Mouse (Mus musculus): ENCODE measurements around the gene Prss2. TPM values are rescaled to one million over a fixed set of nuclear protein-coding genes. Genes with fewer than 3 reads are reported as not detected.
"Not testable (repeated sequence)": the region's sequence is repeated elsewhere in the genome, so short reads cannot be mapped to it uniquely, and the experiment has no call there.

Gene Prss2
- total RNA-seq (2021), result not detected
- long read RNA-seq, experiment 1, result 0 reads
- long read RNA-seq, experiment 2, result 0 reads

GRCm38 (mm10) chr6:41521487-41521886 lies at the start of gene Prss2:
Gene Prss2, plus strand, starts transcription at chr6:41521787.
- intact Hi-C loops (cut with DNase I), result no loop called here

GRCm38 (mm10) chr6:41499374-41499773 lies 22.2 kb upstream of the Prss2 start:
- DNase-seq, result no peak
- intact Hi-C loops (cut with DNase I), result no loop called here

More at GRCm38 (mm10) chr6:41521487-41521886, at the start of gene Prss2:
- no peak for DNase-seq

GRCm38 (mm10) chr6:41504915-41505314 lies 16.7 kb upstream of the Prss2 start:
- DNase-seq, result no peak
- intact Hi-C loops (cut with DNase I), result no loop called here

- intact Hi-C loops (cut with DNase I), result no loop called here
- DNase-seq, result no peak
Measured at GRCm38 (mm10) chr6:41505323-41505722, 16.3 kb upstream of the Prss2 start.

GRCm38 (mm10) chr6:41518017-41518524 lies 3.5 kb upstream of the Prss2 start:
- intact Hi-C loops (cut with DNase I), result no loop called here
- no peak for DNase-seq

- intact Hi-C loops (cut with DNase I), result loop anchor here (5.0 kb wide), 1 partner anchor 264 kb away; no protein-coding TSS in a partner anchor
- no peak for DNase-seq
Measured at GRCm38 (mm10) chr6:41526453-41526852, 4.9 kb downstream of the Prss2 start.

- no peak for DNase-seq
- intact Hi-C loops (cut with DNase I), result loop anchor here (5.0 kb wide), 1 partner anchor 265 kb away; no protein-coding TSS in a partner anchor
Measured at GRCm38 (mm10) chr6:41527402-41527801, 5.8 kb downstream of the Prss2 start.

- DNase-seq, result peak in 1 of 2 experiments; percentile 27
- intact Hi-C loops (cut with DNase I), result loop anchor here (2.0 to 5.0 kb wide), 2 partner anchors 268 to 393 kb away; no protein-coding TSS in a partner anchor
Measured at GRCm38 (mm10) chr6:41529987-41530386, 8.4 kb downstream of the Prss2 start.

GRCm38 (mm10) chr6:41532181-41532580 lies 10.6 kb downstream of the Prss2 start:
- DNase-seq, result no peak
- intact Hi-C loops (cut with DNase I), result no loop called here

- intact Hi-C loops (cut with DNase I), result no loop called here
- no peak for DNase-seq
Measured at GRCm38 (mm10) chr6:41532687-41533284, 11.2 kb downstream of the Prss2 start.

GRCm38 (mm10) chr6:41537376-41537775 lies 15.8 kb downstream of the Prss2 start:
- no peak for DNase-seq
- intact Hi-C loops (cut with DNase I), result no loop called here

- DNase-seq; intact Hi-C loops (cut with DNase I): not testable (repeated sequence)
Measured at GRCm38 (mm10) chr6:41538296-41538695, 16.7 kb downstream of the Prss2 start.

GRCm38 (mm10) chr6:41540746-41541145 lies 19.2 kb downstream of the Prss2 start:
- no peak for DNase-seq
- intact Hi-C loops (cut with DNase I), result no loop called here

GRCm38 (mm10) chr6:41541746-41542145 lies 20.2 kb downstream of the Prss2 start:
- no peak for DNase-seq
- intact Hi-C loops (cut with DNase I), result no loop called here

- no peak for DNase-seq
- intact Hi-C loops (cut with DNase I), result no loop called here
Measured at GRCm38 (mm10) chr6:41542983-41543382, 21.4 kb downstream of the Prss2 start.

GRCm38 (mm10) chr6:41543411-41544050 lies 21.9 kb downstream of the Prss2 start:
- DNase-seq, result no peak
- intact Hi-C loops (cut with DNase I), result no loop called here

- DNase-seq, result no peak
- intact Hi-C loops (cut with DNase I), result no loop called here
Measured at GRCm38 (mm10) chr6:41544381-41544924, 22.9 kb downstream of the Prss2 start.

- intact Hi-C loops (cut with DNase I), result no loop called here
- DNase-seq, result no peak
Measured at GRCm38 (mm10) chr6:41545266-41545665, 23.7 kb downstream of the Prss2 start.

GRCm38 (mm10) chr6:41547056-41547650 lies 25.6 kb downstream of the Prss2 start:
- intact Hi-C loops (cut with DNase I), result no loop called here
- DNase-seq, result no peak

- intact Hi-C loops (cut with DNase I), result no loop called here
- no peak for DNase-seq
Measured at GRCm38 (mm10) chr6:41548286-41548685, 26.7 kb downstream of the Prss2 start.

GRCm38 (mm10) chr6:41553356-41554010 lies 31.9 kb downstream of the Prss2 start:
- intact Hi-C loops (cut with DNase I), result no loop called here
- no peak for DNase-seq

Data from heart, postnatal 14 days (tissue).